Mouse (Mus musculus) embryonic fibroblast, embryonic 13.5 days (primary cell): ENCODE measurements around the gene Has1.

ENCODE experiments used
- CTCF ChIP-seq: IDR thresholded peaks from 2 replicates; pipeline ENCODE4 v1.5.1; 2011; ENCODE audit warnings: mild to moderate bottlenecking, control low read depth, low read length, moderate library complexity, borderline replicate concordance; ENCODE audit not compliant: insufficient read depth
- POLR2A ChIP-seq: IDR thresholded peaks from 2 replicates; pipeline ENCODE4 v1.6.1; 2011; ENCODE audit warnings: low read depth, mild to moderate bottlenecking, control low read depth, low read length, moderate library complexity

DNA sequence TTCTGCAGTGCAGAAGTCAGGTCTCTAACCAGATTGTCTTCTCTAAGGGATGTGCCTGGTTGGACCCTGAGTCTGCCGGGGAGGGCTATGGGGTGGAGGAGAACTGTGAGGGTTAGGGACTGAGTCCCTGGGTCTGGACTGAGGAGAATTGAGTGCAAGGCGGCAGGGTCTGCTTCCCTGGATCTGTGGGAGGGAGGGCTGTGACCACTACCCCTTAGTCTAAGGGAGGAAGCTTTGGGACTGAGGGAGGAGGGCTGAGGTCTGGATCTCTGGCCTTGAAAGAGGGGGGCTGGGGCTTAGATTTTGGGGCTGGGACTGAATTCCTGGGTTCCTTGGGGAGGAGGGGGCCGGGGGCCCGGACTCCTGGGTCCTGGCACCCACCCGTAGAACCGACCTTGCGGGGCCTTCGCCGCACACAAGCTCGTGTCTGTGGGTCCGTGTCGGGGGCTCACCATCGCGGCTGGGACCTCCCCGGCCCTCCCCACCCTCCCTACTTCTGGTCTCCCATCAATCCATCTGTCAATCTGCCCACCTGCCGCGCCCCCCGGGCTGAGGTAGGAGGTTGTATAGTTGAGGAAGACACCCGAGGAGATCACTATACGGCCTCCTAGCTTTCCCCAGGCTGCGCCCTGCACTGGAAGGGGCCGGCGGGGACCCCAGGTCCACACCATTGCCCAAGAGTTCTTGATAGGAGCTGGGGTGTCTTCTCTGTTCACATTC is 25.0 kb downstream of the Has1 start:
- TF ChIP-seq CTCF = no peak
- no peak; the same call in 1 of the 2 replicates for TF ChIP-seq POLR2A
